Mouse (Mus musculus) neutrophil, adult 5-6 weeks (primary cell): ENCODE data around the gene Pradc1. TPM values are rescaled to one million over a fixed set of nuclear protein-coding genes. Genes with fewer than 3 reads are reported as not detected.
"Not testable (repeated sequence)": the region's sequence is repeated elsewhere in the genome, so short reads cannot be mapped to it uniquely, and the experiment has no call there.

ENCODE experiments used
- ATAC-seq: fragments of 151-379, 151-347 bp; 2 replicates; pipeline ENCODE4 v1.8.0; 2017; ENCODE audit warnings: mild to moderate bottlenecking, moderate TSS enrichment; ENCODE audit not compliant: insufficient number of reproducible peaks, poor library complexity, low FRiP score, severe bottlenecking; ENCODE audit errors: extremely low read depth
- total RNA-seq: library from RNA; stranded (forward); fragments of 200-1000 nt; gene quantifications from 2 replicates; pipeline ENCODE4 v1.2.3, GENCODE M21; 2017

Gene Pradc1
- total RNA-seq, 1 experiment from 2014 or later: 12.7 TPM

DNA sequence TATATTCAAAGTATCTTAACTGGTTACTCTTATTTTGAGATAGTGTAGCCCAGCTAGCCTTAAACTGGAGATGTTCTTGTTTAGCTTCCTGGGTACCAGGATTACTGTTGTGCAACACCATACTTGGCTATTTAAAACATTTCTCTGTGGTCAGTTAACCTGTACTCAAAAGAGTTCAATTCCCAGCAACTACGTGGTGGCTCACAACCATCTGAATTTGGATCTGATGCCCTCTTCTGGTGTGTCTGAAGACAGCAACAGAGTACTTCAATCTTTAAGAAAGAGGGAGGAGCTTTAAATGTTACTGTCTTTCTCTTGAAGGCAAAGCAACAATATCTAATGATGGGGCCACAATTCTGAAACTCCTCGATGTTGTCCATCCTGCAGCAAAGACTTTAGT, 7.9 kb upstream of the Pradc1 start:
- no peak for ATAC-seq

DNA sequence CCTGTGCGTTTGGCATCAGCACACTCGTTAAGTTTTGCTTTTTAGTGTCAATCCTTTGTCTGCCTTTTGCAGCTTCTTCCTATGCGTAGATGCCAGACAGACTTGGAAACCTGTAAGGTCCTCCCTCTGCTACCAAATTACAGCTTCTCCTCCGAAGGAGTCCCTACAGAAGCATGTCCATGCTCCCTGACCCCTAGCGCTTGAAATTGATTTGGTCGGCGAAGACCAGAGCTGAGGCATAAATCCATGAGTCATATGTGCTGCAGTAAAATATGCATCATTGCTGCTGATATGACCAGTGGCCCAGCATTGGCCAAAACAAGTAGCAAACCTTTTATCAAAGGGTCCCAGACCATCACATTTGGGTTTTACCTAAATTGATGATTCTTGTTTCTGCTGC, 1.0 kb upstream of the Pradc1 start:
- no peak for ATAC-seq

DNA sequence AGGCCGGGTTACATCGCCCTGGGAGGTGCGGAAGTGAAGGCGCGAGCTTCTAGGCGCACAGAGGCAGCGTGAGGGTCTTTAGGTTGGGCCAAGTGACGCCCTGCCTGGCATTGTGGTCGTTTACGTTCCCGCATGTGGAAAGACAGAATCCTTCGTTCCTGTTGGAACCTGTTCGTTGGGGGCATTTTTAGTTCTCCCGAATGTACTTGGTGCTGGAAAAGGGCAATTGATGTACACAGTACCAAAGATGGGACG, 568 bp upstream of the Pradc1 start:
- ATAC-seq: no peak

DNA sequence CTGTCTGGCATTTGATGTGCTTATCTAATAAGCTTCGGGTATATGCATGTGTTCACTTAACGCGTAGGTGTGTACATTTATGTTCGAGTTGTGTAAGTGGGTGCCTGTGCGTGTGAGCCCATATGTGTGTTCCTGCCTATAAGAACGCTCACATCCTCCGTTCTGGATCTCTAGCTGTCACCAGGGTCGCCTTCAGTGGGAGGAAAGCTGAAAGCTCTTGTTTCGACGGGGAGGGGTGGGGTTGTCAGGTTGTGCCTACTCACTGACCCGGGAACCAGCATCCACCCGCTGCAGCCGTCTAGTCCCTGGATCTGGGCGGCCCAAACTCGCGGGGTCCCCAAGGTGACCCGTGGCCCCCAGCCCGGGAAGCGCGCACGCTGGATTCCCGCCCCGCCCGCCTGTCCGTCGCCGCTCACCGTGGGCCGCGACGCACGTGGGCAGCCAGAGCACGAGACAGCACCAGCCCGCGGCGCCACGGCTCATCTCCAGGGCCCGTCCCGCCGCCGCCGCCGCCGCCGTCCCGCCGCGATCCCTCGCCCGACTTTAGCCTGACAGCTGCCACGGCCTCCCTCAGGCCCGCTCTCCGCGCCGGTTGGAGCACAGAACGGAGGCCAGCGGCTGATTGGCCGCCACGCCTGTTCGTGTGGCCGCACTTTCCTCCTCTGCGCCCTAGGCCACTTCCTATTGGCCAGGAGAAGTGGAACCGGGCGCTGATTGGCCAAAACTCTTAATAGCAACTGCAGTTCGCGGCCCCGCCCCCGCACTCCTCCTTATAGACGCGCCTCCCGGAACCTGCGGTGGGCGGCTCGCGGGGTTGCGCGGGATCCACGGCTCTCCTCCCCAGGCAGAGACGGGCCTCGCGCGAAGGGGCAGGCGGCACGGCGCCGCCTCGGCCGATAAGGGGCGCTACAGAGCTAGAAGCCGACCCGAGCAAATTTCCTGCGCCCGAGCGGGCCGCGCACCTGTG, 790 bp downstream of the Pradc1 start, which contains the start of gene Cct7:
TSS of gene Cct7 (plus strand) at position 818 of the 967 bp plus-strand sequence.
- peak; percentile 87 for ATAC-seq

DNA sequence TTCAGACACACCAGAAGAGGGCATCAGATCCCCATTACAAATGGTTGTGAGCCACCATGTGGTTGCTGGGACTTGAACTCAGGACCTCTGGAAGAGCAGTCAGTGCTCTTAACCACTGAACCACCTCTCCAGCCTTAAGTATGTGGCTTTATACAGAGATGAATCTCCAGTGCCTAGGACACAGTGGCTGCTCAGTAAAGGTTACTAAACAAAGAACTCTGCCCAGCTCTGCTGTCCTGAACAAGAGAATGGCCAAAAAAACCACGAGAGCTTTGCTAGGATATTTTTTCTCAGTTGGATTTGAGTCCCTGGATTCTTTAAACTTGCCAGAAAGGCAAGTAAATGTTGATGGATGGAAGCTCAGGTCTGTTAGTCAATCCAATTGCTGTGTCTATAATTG, 1.6 kb downstream of the Pradc1 start:
- not testable (repeated sequence) for ATAC-seq

DNA sequence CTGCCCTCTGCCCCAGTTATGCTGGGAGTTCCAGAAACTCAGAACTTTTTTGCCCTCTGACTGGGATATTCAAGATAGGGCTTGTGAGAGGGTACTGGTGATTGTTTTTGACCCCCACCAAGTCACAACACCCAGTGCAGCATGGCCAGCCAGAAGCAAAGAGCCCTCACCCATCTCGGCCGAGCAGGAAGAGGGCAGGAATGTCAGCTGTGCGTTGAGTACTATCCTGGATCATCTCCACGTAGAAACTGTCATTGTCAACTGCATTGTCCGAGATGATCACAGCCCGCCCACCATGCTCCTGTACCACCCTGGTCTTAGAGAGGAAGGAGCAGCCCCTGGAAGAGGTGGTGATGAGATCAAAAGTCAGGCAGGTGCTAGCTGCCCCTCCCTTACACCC, 4.4 kb downstream of the Pradc1 start:
- no peak for ATAC-seq

DNA sequence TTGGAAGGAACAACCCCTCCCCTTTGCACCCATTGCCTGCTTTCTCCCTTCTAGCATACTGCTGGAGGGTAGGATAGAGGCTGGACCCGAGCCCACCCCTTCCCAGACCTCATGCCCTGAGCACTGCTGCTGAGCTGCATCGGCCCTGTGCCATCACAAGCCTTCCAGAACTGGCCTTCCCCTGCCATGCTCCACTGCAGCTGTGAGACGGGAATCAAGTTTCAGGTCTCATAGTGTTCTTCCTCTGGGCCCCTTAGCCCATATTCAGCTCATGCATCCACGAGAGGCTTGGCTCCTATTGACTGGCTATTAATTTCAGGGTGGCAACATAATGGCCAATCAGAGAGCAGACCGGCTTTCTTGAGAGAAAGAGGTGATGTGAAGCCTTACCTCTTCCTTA, 6.5 kb downstream of the Pradc1 start:
- ATAC-seq: no peak

DNA sequence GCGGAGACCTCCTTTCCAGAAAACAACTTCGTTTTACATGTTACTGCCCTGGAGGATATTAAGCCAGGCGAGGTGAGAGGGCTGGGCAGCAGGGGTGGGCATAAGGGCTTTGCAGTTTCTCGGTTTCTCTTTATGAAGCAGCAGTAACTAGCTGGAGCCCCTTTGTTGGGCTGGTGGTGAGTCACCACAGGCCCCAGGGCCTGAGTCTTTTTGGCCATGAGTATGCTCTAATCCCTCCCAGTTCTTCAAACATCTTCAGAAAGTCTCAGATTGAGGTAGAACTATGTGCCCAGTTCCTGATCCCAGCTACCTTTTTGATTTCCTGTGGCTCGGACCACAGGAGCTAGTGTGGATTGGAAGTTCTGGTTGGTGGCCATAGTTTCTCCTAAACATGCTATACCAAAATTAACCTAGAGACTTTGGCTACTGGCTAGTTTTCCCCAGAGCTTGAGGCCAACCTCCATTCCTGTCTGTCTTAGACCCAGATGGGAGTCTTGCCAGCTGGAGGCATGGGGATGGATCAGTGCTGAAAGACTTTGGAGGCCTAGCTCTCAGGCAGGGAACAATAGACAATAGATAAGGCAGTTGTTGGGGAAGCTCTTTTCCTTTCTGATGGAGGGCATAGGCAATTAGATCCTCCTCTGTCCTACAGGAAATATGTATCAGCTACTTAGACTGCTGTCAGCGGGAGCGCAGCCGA, 7.4 kb downstream of the Pradc1 start:
- ATAC-seq: no peak

DNA sequence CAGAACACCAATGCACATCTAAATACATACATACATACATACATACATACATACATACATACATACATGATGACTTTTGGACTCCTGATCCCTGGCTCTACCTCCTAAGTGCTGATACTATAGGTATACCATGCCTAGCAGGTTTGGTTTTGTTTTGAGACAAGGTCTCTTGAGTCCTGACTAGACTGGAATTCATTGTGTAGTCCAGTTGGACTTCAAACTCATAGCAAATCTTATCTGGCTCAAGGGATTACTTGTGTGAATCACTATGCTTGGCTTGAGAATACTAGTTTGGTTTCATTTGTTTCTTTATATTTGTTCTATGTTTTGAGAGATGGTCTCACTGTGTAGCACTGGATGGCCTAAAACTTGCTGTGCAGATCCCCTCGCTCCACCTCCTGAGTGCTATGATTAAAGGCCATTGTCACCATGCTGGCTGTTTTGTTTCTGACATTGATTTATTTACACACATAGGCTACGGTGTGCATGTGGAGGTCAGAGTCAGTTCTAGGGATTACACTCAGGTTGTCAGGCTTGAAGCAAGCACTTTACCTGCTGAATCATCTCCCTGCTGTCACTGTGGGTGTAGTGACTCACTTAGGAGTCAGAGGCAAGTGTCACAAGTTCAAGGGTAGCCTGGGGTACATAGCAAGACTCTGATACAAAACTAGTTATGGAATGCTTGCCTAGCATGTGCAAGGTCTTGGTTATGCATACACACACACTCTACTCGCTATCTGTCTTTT, 8.1 kb downstream of the Pradc1 start:
- ATAC-seq: no peak

DNA sequence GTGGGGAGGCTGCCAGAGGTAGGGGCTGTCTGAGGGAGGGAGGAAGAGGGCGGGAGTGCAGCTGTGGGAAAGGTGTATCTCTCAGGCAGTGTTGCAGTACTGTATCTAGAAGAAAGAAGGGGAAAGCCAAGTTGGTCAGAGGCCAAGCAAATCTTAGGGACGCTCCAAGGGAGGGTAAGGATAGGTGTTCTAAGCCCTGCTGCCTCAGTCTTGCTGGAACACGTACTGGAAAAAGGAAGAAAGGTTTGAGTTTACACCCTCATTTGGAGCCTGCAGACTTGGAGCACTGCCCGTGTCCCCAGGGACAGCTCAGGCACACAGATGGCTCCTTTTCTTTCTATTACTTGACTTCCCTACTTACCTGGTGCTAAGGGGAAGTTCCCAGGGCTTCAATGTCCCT, 10.6 kb downstream of the Pradc1 start:
- no peak for ATAC-seq

DNA sequence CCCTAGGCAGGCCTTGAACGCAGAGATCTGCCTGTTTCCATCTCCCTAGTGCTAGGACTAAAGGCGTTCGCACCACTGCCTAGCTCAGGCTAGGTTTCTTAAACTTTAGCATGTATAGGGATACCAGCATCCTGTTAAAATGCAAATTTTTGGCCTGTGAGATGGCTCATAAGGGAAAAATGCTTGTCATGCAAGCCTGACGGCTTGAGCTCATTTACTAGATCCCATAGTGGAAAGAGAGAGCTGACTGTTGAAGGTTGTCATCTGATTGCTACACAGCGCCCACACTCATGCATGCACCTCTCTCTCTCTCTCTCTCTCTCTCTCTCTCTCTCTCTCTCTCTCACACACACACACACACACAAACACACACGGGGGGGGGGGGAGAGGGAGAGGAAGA, 15.1 kb downstream of the Pradc1 start:
- no peak for ATAC-seq

DNA sequence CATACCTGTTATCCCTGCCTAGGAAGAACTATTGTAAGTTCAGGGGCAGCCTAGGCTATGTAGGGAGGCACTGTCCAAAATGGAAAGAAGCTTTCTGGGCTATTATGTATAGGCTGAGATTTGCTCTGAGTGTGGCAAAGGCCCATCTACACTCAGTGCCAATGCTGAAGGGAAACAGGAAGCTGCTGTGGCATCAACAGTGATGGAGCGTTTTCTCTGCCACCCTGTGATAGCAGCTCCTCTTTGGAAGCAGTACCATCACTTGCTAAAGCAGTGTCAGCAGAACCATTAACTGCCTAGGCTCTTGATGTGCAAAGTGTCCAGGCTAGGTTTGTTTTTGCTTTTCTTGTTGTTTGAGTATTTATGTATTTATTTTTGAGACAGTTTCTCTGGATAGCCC, 15.6 kb downstream of the Pradc1 start:
- ATAC-seq: peak; percentile 40; the same call in 1 of the 2 replicates

DNA sequence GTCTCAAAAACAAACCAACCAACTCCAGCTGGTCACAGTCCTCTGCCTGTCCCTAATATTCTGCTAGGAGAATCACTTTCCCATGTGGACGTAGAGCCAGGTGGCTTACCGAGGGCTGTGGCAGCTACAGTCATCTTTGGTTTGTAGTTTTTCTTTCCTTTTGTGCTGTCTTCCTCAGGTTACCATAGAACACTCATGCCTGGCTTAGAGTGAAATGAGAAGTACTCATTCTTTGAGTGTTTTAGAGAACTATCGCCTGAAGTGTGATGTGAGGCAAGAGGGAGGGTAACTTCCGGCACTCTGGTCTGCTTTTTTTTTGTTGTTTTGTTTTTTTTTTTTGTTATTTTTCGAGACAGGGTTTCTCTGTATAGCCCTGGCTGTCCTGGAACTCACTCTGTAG, 17.9 kb downstream of the Pradc1 start:
- no peak for ATAC-seq

DNA sequence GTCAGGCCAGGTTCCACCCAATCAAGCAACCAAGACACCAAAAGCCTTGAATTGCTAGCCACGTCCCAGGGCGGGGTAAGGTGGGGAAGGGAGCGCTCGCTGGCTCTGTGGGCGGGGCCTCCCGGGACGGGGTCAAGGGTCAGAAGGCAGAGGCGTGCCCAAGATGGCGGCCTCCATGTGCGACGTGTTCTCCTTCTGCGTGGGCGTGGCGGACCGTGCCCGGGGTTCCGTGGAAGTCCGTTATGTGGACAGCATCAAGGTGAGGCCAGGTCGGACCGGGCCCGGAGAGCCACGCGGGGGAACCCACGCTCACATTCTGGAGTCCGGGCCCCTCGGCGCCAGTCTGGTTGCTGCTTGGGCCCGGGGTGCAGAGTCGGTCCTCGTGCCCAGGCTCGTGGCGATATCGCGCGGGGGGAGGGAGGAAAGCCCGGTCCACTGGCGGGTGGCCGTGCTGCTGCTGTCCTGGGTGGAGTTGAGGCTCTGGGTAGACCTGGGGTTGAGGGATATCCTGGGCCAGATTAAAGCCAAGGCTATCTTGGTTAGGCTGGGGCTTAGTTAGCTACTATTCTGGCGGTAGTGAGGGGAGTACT, 19.8 kb downstream of the Pradc1 start, which contains the start of gene Smyd5:
TSS of gene Smyd5 (plus strand) at position 148 of the 590 bp plus-strand sequence.
- peak; percentile 80 for ATAC-seq

DNA sequence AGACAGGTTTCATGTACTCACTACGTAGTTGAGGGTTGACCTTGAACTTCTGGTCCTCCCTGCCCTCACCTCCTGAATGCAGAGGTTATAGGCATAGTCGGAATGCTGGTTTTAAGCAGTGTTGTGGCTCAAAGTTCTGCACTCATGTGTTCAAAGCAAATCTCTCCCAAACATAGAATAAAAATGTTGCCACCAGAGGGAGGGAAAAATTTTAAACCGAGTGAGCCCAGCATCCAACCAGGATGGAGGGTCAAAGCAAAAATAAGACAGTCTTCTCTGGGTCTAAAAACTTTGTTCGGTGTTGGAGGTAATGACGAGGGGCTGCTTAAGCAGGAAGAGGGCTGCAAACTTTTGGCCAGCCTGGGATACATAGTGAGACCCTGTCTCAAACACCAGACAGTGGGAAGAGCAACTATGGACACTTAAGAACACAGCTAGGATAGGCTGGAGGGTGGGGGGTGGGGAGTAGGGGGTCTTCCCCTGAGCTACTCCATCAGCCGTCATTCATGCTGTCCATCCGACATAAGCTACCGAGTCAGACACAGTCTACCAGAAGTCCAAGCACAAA, 20.4 kb downstream of the Pradc1 start:
- no peak for ATAC-seq

DNA sequence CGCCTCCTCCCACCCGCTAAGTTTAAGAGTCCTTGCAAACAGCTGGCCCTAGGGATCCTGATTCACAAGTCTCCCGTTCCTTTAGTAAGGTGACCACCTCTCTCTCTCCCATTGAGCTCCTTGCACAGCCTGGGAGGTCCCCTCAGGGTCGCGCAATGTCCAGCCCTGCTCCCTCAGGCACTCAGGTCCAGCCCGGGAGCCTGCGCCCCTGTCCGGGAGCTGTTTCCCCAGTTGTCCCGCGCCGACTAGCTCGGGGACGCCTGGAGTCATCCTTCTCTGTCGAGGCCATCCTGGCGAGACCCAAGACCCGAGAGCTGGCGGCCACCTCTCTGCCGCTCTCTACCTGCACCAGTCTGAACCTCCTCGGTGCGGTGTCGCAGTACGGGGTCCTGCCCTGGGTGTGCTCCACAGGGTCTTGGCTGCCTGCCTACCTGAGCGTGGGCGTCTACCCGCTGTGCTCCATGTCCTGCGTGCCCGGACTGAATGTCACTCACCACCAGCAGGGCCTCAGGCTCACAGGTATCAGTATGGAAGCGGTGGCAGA, 27.9 kb downstream of the Pradc1 start, which contains the start of gene Noto:
TSS of gene Noto (plus strand) at position 51 of the 544 bp plus-strand sequence.
- ATAC-seq: no peak

DNA sequence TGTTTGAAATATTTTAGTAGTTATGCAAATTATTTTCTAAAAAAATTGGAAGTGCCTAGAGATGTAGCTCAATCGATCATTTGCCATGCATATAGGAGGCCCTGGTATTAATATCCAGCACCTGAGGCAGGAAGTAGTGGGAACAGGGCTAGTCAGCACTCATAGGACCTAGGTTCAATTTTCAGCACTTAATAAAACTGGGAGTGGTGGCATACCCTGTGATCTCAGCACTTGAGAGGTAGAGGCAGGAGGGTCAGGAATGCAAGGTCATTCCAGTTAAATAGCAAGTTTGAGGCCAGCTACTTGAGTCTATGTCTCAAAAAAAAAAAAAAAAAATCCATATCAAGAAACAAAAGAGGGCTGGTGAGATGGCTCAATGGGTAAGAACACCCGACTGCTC, 32.6 kb downstream of the Pradc1 start:
- no peak for ATAC-seq

DNA sequence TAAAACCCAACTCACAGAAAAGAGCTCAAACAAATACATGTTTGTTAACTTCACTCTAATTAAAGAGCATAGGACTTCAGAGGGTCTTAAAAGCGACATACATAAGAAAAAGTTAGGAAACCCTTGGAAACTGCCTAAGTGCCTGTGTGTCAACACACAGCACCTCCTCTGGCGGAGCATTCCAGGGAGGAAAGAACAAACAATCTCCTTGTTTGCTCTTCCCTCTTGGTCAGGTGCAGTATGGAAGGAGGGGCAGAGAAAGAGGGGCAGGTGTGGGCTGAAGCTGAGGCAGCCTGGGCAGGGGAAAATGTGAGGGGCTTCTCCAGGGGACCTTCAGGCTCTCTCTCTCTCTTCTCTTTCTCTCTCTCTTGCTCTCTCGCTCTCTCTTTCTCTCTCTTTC, 35.9 kb downstream of the Pradc1 start:
- no peak for ATAC-seq
